Mouse (Mus musculus): ENCODE results near the gene Ifitm3. TPM values are rescaled to one million over a fixed set of nuclear protein-coding genes. Genes with fewer than 3 reads are reported as not detected.

The Ifitm3 gene
- polyA plus RNA-seq, 1 experiment from 2014 or later = 36.8 TPM

- no peak overlapping the region for H3K27ac ChIP-seq (replicated peaks)
- H3K4me2 ChIP-seq = no peak overlapping the region
- H3K4me3 ChIP-seq = no peak overlapping the region
- WGBS = 14% methylated on average over 14 of the region's 14 CpGs
- no peaks in the 10 kb centered on the region for H3K36me3 ChIP-seq
- no peak for ATAC-seq (ENCODE audit: low FRiP score, low read depth)
- H3K9ac ChIP-seq = no peak overlapping the region
- no peaks in the 10 kb centered on the region for H3K9me3 ChIP-seq
- no peaks in the 10 kb centered on the region for H3K27me3 ChIP-seq
- no peaks in the 10 kb centered on the region for H3K4me1 ChIP-seq (replicated peaks)
Measured at GRCm38 (mm10) chr7:140967862-140968591, 42.5 kb downstream of the Ifitm3 start.

GRCm38 (mm10) chr7:140966921-140967320 lies 43.6 kb downstream of the Ifitm3 start, which contains the start of gene Ifitm1:
TSS of gene Ifitm1 (plus strand) at chr7:140967221.
- ATAC-seq (ENCODE audit: low FRiP score, low read depth) = no peak
- H3K27ac ChIP-seq (replicated peaks) = no peak within 1 kb of the TSS
- no peak within 1 kb of the TSS for H3K9ac ChIP-seq
- no peaks in the 10 kb centered on the region for H3K27me3 ChIP-seq
- H3K4me1 ChIP-seq (replicated peaks) = no peaks in the 10 kb centered on the region
- H3K36me3 ChIP-seq = no peaks in the 10 kb centered on the region
- H3K9me3 ChIP-seq = no peaks in the 10 kb centered on the region
- no peak within 1 kb of the TSS for H3K4me2 ChIP-seq
- 92% methylated on average over 4 of the region's 4 CpGs for WGBS
- H3K4me3 ChIP-seq = no peak within 1 kb of the TSS

- no peaks in the 10 kb centered on the region for H3K36me3 ChIP-seq
- H3K9ac ChIP-seq = no peak overlapping the region
- no peaks in the 10 kb centered on the region for H3K9me3 ChIP-seq
- no peak for ATAC-seq (ENCODE audit: low FRiP score, low read depth)
- no peaks in the 10 kb centered on the region for H3K4me1 ChIP-seq (replicated peaks)
- no peak overlapping the region for H3K27ac ChIP-seq (replicated peaks)
- no peaks in the 10 kb centered on the region for H3K27me3 ChIP-seq
- H3K4me2 ChIP-seq = no peak overlapping the region
- H3K4me3 ChIP-seq = no peak overlapping the region
- 64% methylated on average over 2 of the region's 2 CpGs for WGBS
Measured at GRCm38 (mm10) chr7:140962733-140963132, 47.8 kb downstream of the Ifitm3 start.

GRCm38 (mm10) chr7:140961416-140961815 lies 49.2 kb downstream of the Ifitm3 start:
- no peaks in the 10 kb centered on the region for H3K36me3 ChIP-seq
- WGBS = 58% methylated on average over 2 of the region's 2 CpGs

GRCm38 (mm10) chr7:140960026-140960425 lies 50.5 kb downstream of the Ifitm3 start:
- no peak for ATAC-seq (ENCODE audit: low FRiP score, low read depth)
- Histone ChIP-seq H3K27ac (replicated peaks) (no peak overlapping the region), H3K4me1 (replicated peaks) (0 out of 2 replicates have a peak, but pooled peaks cover 5% of the 10 kb centered on the region), H3K4me3 (no peak overlapping the region), H3K27me3 (no peaks in the 10 kb centered on the region), H3K4me2 (no peak overlapping the region), H3K9ac (no peak overlapping the region), H3K36me3 (no peaks in the 10 kb centered on the region), H3K9me3 (no peaks in the 10 kb centered on the region)
- WGBS = 50% methylated on average over 5 of the region's 5 CpGs

More at GRCm38 (mm10) chr7:140961416-140961815, 49.2 kb downstream of the Ifitm3 start:
- ATAC-seq (ENCODE audit: low FRiP score, low read depth) = no peak
- Histone ChIP-seq H3K4me2 (no peak overlapping the region), H3K4me1 (replicated peaks) (no peaks in the 10 kb centered on the region), H3K9ac (no peak overlapping the region), H3K27me3 (no peaks in the 10 kb centered on the region), H3K4me3 (no peak overlapping the region), H3K27ac (replicated peaks) (no peak overlapping the region), H3K9me3 (no peaks in the 10 kb centered on the region)

Other genes with a start within 250 kb of the Ifitm3 start
- not detected in 2 replicates for gene Cyp2e1, start 247.0 kb downstream of the Ifitm3 start, polyA plus RNA-seq (2015; fragmentation: Nextera tagmentation; extraction: Ambion mirVana)
- 0.40 and 0.42 TPM in 2 replicates for gene Syce1, start 222.9 kb downstream of the Ifitm3 start, polyA plus RNA-seq (2015; fragmentation: Nextera tagmentation; extraction: Ambion mirVana)
- gene Zfp941, start 188.6 kb downstream of the Ifitm3 start, polyA plus RNA-seq (2015; fragmentation: Nextera tagmentation; extraction: Ambion mirVana) = 27.1 and 28.3 TPM in 2 replicates
- 0.25 TPM in 2 replicates for gene Urah, start 175.8 kb downstream of the Ifitm3 start, polyA plus RNA-seq (2015; fragmentation: Nextera tagmentation; extraction: Ambion mirVana)
- gene Scgb1c1, start 165.2 kb downstream of the Ifitm3 start, polyA plus RNA-seq (2015; fragmentation: Nextera tagmentation; extraction: Ambion mirVana) = not detected in 2 replicates
- not detected in 2 replicates for gene Odf3, start 163.0 kb downstream of the Ifitm3 start, polyA plus RNA-seq (2015; fragmentation: Nextera tagmentation; extraction: Ambion mirVana)
- gene Gm45785, start 154.4 kb downstream of the Ifitm3 start, polyA plus RNA-seq (2015; fragmentation: Nextera tagmentation; extraction: Ambion mirVana) = not detected in 2 replicates
- 97.6 and 104 TPM in 2 replicates for gene Ric8a, start 153.8 kb downstream of the Ifitm3 start, polyA plus RNA-seq (2015; fragmentation: Nextera tagmentation; extraction: Ambion mirVana)
- gene Bet1l, start 153.2 kb downstream of the Ifitm3 start, polyA plus RNA-seq (2015; fragmentation: Nextera tagmentation; extraction: Ambion mirVana) = 38.0 and 44.3 TPM in 2 replicates
- 245 and 259 TPM in 2 replicates for gene Psmd13, start 128.8 kb downstream of the Ifitm3 start, polyA plus RNA-seq (2015; fragmentation: Nextera tagmentation; extraction: Ambion mirVana)
- gene Sirt3, start 128.5 kb downstream of the Ifitm3 start, polyA plus RNA-seq (2015; fragmentation: Nextera tagmentation; extraction: Ambion mirVana) = 56.4 and 60.5 TPM in 2 replicates
- not detected in 2 replicates for gene Cox8b, start 110.3 kb downstream of the Ifitm3 start, polyA plus RNA-seq (2015; fragmentation: Nextera tagmentation; extraction: Ambion mirVana)
- 0.67 and 0.88 TPM in 2 replicates for gene Nlrp6, start 89.9 kb downstream of the Ifitm3 start, polyA plus RNA-seq (2015; fragmentation: Nextera tagmentation; extraction: Ambion mirVana)
- gene Pgghg, start 69.4 kb downstream of the Ifitm3 start, polyA plus RNA-seq (2015; fragmentation: Nextera tagmentation; extraction: Ambion mirVana) = 9.1 TPM in 2 replicates
- gene Ifitm5, start 60.5 kb downstream of the Ifitm3 start, polyA plus RNA-seq (2015; fragmentation: Nextera tagmentation; extraction: Ambion mirVana) = 0.75 and 0.82 TPM in 2 replicates
- not detected in 2 replicates for gene Gm45717, start 54.8 kb downstream of the Ifitm3 start, polyA plus RNA-seq (2015; fragmentation: Nextera tagmentation; extraction: Ambion mirVana)
- 190 and 193 TPM in 2 replicates for gene Ifitm2, start 54.8 kb downstream of the Ifitm3 start, polyA plus RNA-seq (2015; fragmentation: Nextera tagmentation; extraction: Ambion mirVana)
- gene Ifitm1, start 43.5 kb downstream of the Ifitm3 start, polyA plus RNA-seq (2015; fragmentation: Nextera tagmentation; extraction: Ambion mirVana) = 16.6 and 19.9 TPM in 2 replicates
- 0.79 and 1.7 TPM in 2 replicates for gene Ifitm6, start 7.2 kb upstream of the Ifitm3 start, polyA plus RNA-seq (2015; fragmentation: Nextera tagmentation; extraction: Ambion mirVana)
- not detected in 2 replicates for gene Gm17387, start 18.4 kb upstream of the Ifitm3 start, polyA plus RNA-seq (2015; fragmentation: Nextera tagmentation; extraction: Ambion mirVana)
- gene B4galnt4, start 50.3 kb upstream of the Ifitm3 start, polyA plus RNA-seq (2015; fragmentation: Nextera tagmentation; extraction: Ambion mirVana) = 45.6 and 57.3 TPM in 2 replicates
- 0.25 and 0.29 TPM in 2 replicates for gene Pkp3, start 67.4 kb upstream of the Ifitm3 start, polyA plus RNA-seq (2015; fragmentation: Nextera tagmentation; extraction: Ambion mirVana)
- 3.2 and 3.3 TPM in 2 replicates for gene Sigirr, start 89.8 kb upstream of the Ifitm3 start, polyA plus RNA-seq (2015; fragmentation: Nextera tagmentation; extraction: Ambion mirVana)
- gene Ano9, start 107.0 kb upstream of the Ifitm3 start, polyA plus RNA-seq (2015; fragmentation: Nextera tagmentation; extraction: Ambion mirVana) = 0.41 and 0.47 TPM in 2 replicates
- gene Ptdss2, start 111.6 kb upstream of the Ifitm3 start, polyA plus RNA-seq (2015; fragmentation: Nextera tagmentation; extraction: Ambion mirVana) = 80.2 and 97.6 TPM in 2 replicates
- gene Rnh1, start 162.1 kb upstream of the Ifitm3 start, polyA plus RNA-seq (2015; fragmentation: Nextera tagmentation; extraction: Ambion mirVana) = 49.5 and 53.2 TPM in 2 replicates
- 182 and 186 TPM in 2 replicates for gene Hras, start 183.2 kb upstream of the Ifitm3 start, polyA plus RNA-seq (2015; fragmentation: Nextera tagmentation; extraction: Ambion mirVana)
- gene Lrrc56, start 183.4 kb upstream of the Ifitm3 start, polyA plus RNA-seq (2015; fragmentation: Nextera tagmentation; extraction: Ambion mirVana) = 8.8 and 11.2 TPM in 2 replicates
- gene Lmntd2, start 203.3 kb upstream of the Ifitm3 start, polyA plus RNA-seq (2015; fragmentation: Nextera tagmentation; extraction: Ambion mirVana) = 0.68 and 0.70 TPM in 2 replicates
- gene Rassf7, start 205.1 kb upstream of the Ifitm3 start, polyA plus RNA-seq (2015; fragmentation: Nextera tagmentation; extraction: Ambion mirVana) = 24.5 and 25.7 TPM in 2 replicates
- gene Phrf1, start 218.0 kb upstream of the Ifitm3 start, polyA plus RNA-seq (2015; fragmentation: Nextera tagmentation; extraction: Ambion mirVana) = 66.1 and 71.7 TPM in 2 replicates